Mouse (Mus musculus): ENCODE data around the gene Olfr90. TPM values are rescaled to one million over a fixed set of nuclear protein-coding genes. Genes with fewer than 3 reads are reported as not detected.

Gene Olfr90
- total and polyA plus RNA-seq, 2 experiments = not detected

- H3K36me3 ChIP-seq (ENCODE audit: control insufficient read depth, insufficient read depth, low read length) = no peaks in the 10 kb centered on the region
- H3K4me1 ChIP-seq (ENCODE audit: control insufficient read depth, insufficient read depth, low read length) = peaks cover 8% of the 10 kb centered on the region
- no peak overlapping the region for H3K9ac ChIP-seq (ENCODE audit: low read depth, low read length)
- peak; percentile 18; the same call in 1 of the 2 replicates for TF ChIP-seq CTCF (IDR thresholded peaks at IDR 0.05; ENCODE audit: low read depth, low read length)
- no peak for TF ChIP-seq POLR2A (IDR thresholded peaks at IDR 0.05; ENCODE audit: extremely low read depth, insufficient read depth, low read length)
- H3K4me3 ChIP-seq (ENCODE audit: insufficient read depth, low read depth, low read length) = no peak overlapping the region
- peaks cover 33% of the 10 kb centered on the region for H3K27me3 ChIP-seq (ENCODE audit: control insufficient read depth, insufficient read depth, low read length)
- no peaks in the 10 kb centered on the region for H3K79me2 ChIP-seq (ENCODE audit: control insufficient read depth, insufficient read depth, low read length)
- peak; percentile 24 for DNase-seq (ENCODE audit: extremely low read depth, low read depth, low spot score)
- H3K27ac ChIP-seq (replicated peaks; ENCODE audit: insufficient read depth, low read depth, low read length) = no peak overlapping the region
- 32% methylated on average over 3 of the region's 3 CpGs for WGBS
These were observed 40.3 kb downstream of the Olfr90 start for GRCm38 (mm10) chr17:37047981-37048380.

DNA sequence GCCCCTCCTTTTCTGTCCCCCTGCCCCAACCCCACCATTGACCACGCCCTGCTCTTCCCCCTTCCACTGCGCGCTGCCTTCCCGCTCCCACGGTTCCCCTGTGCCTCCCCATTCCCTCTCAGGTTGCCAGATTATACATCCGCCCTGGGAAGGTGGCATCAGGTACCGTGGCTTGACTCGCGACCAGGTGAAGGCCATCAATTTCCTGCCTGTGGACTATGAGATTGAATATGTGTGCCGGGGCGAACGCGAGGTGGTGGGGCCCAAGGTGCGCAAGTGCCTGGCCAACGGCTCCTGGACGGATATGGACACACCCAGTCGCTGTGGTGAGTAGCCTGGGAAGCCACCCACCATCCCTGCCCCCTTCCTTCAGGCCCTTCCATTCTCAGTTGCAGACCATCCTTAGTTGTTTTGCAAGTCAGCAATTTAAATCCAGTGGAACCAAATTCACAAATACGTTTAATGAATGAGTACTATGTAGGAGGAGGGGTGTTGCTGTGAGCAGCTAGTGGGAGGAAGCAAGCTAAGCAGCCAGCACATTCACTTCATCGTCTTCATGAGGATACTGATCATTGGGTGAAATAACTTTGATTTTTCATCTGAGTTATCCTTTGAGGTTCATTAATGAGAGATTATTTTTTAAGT, 40.8 kb downstream of the Olfr90 start:
- TF ChIP-seq CTCF (IDR thresholded peaks at IDR 0.05; ENCODE audit: low read depth, low read length) = no peak
- no peak for TF ChIP-seq POLR2A (IDR thresholded peaks at IDR 0.05; ENCODE audit: extremely low read depth, insufficient read depth, low read length)
- H3K4me3 ChIP-seq (ENCODE audit: insufficient read depth, low read depth, low read length) = no peak overlapping the region
- no peak for DNase-seq (ENCODE audit: extremely low read depth, low read depth, low spot score)
- H3K4me1 ChIP-seq (ENCODE audit: control insufficient read depth, insufficient read depth, low read length) = peaks cover 8% of the 10 kb centered on the region
- no peak overlapping the region for H3K27ac ChIP-seq (replicated peaks; ENCODE audit: insufficient read depth, low read depth, low read length)
- no peaks in the 10 kb centered on the region for H3K36me3 ChIP-seq (ENCODE audit: control insufficient read depth, insufficient read depth, low read length)
- H3K27me3 ChIP-seq (ENCODE audit: control insufficient read depth, insufficient read depth, low read length) = peaks cover 33% of the 10 kb centered on the region
- no peaks in the 10 kb centered on the region for H3K79me2 ChIP-seq (ENCODE audit: control insufficient read depth, insufficient read depth, low read length)
- H3K9ac ChIP-seq (ENCODE audit: low read depth, low read length) = no peak overlapping the region
- 37% methylated on average over 19 of the region's 19 CpGs for WGBS

DNA sequence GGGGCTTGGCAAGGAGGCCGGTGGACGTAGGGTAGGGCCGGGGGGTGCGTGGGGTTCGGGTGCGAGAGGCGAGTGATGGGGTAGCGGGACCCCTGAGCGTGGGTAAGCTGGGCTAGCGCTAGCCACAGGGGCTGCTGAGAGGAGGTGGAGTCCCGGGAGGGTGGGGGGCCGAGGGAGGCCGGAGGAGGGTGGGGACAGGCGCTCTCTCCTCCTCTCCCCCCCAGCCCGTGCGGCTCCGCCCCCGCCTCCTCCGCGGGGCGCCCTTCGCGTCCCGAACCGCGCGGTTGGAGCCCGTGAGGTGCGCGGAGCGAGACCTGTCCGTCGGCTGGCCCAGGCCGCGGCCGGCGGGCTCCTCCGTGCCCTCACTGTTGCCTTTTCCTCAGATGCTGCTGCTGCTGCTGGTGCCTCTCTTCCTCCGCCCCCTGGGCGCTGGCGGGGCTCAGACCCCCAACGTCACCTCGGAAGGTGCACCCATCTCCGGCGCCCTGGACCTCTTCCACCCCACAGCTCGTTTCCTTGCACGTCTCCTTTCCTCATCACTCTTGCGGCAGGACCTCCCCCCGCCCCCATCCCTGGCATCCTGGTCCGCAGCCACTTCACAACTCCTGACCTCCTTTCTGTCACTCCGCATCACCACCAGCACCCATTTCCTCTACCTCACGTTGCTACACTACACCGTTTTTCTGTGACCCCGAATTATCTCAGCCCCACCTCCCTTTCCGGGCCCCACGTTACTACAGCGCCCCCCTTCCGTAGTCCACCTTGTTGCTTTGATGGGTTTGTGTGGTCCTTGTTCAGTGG, 41.8 kb downstream of the Olfr90 start:
- peaks cover 33% of the 10 kb centered on the region for H3K27me3 ChIP-seq (ENCODE audit: control insufficient read depth, insufficient read depth, low read length)
- no peak for TF ChIP-seq CTCF (IDR thresholded peaks at IDR 0.05; ENCODE audit: low read depth, low read length)
- no peak for TF ChIP-seq POLR2A (IDR thresholded peaks at IDR 0.05; ENCODE audit: extremely low read depth, insufficient read depth, low read length)
- no peaks in the 10 kb centered on the region for H3K36me3 ChIP-seq (ENCODE audit: control insufficient read depth, insufficient read depth, low read length)
- WGBS = 4% methylated on average over 49 of the region's 58 CpGs
- peaks cover 8% of the 10 kb centered on the region for H3K4me1 ChIP-seq (ENCODE audit: control insufficient read depth, insufficient read depth, low read length)
- peak overlapping the region; percentile 79 for H3K9ac ChIP-seq (ENCODE audit: low read depth, low read length)
- H3K4me3 ChIP-seq (ENCODE audit: insufficient read depth, low read depth, low read length) = peak overlapping the region; percentile 68
- H3K79me2 ChIP-seq (ENCODE audit: control insufficient read depth, insufficient read depth, low read length) = no peaks in the 10 kb centered on the region
- no peak overlapping the region for H3K27ac ChIP-seq (replicated peaks; ENCODE audit: insufficient read depth, low read depth, low read length)
- DNase-seq (ENCODE audit: extremely low read depth, low read depth, low spot score) = no peak

DNA sequence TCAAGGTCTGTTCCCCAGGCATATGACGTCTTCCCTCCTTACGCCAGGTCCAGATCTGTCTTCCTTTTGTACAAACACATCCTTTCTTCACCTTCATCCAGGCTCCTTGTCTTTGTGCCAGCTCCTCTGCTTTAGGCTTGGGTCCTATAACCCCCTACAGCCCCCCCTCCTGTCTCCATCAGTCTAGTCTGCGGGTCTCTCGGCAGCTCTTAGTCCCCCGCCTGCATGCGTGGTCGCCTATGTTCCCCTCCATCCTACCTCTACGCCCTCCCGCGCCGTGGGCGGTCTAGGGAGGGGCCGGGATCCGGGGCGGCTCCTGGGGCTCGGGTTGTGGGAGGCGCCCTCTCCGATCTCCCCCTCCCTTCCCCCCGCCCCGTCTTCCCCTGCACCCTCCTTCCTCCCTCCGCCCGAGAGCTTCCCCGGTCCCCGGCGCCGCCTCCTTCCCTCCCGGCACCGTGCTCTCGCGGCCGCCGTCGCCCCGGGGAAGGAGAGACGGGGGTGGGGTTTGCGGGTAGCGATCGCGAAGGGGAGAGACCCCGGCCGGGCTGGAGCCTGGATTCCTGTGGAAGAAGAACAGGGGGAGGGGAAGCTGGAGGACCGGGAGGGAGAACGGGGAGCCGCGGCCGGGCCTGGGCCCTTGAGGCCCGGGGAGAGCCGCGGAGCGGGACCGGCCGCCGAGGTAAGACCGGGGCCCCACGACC, 42.5 kb downstream of the Olfr90 start, which contains the start of gene Gabbr1:
Gene Gabbr1, plus strand, starts transcription at position 356 of the 701 bp plus-strand sequence.
- DNase-seq (ENCODE audit: extremely low read depth, low read depth, low spot score) = no peak
- Histone ChIP-seq H3K36me3 (ENCODE audit: control insufficient read depth, insufficient read depth, low read length) (no peaks in the 10 kb centered on the region), H3K27me3 (ENCODE audit: control insufficient read depth, insufficient read depth, low read length) (peaks cover 27% of the 10 kb centered on the region), H3K9ac (ENCODE audit: low read depth, low read length) (peak within 1 kb of the TSS; percentile 79), H3K4me3 (ENCODE audit: insufficient read depth, low read depth, low read length) (peak within 1 kb of the TSS; percentile 68), H3K79me2 (ENCODE audit: control insufficient read depth, insufficient read depth, low read length) (no peaks in the 10 kb centered on the region), H3K4me1 (ENCODE audit: control insufficient read depth, insufficient read depth, low read length) (peaks cover 8% of the 10 kb centered on the region), H3K27ac (replicated peaks; ENCODE audit: insufficient read depth, low read depth, low read length) (no peak within 1 kb of the TSS)
- TF ChIP-seq POLR2A (IDR thresholded peaks at IDR 0.05; ENCODE audit: extremely low read depth, insufficient read depth, low read length) (0 out of 2 replicates have a peak, but pooled peaks have one; percentile 4), CTCF (IDR thresholded peaks at IDR 0.05; ENCODE audit: low read depth, low read length) (no peak)
- 4% methylated on average over 43 of the region's 55 CpGs for WGBS

GRCm38 (mm10) chr17:37044651-37045244, 43.6 kb downstream of the Olfr90 start:
- peak; percentile 53 for DNase-seq (ENCODE audit: extremely low read depth, low read depth, low spot score)
- H3K4me1 ChIP-seq (ENCODE audit: control insufficient read depth, insufficient read depth, low read length) = peaks cover 6% of the 10 kb centered on the region
- 52% methylated on average over 7 of the region's 7 CpGs for WGBS
- no peak overlapping the region for H3K9ac ChIP-seq (ENCODE audit: low read depth, low read length)
- H3K79me2 ChIP-seq (ENCODE audit: control insufficient read depth, insufficient read depth, low read length) = no peaks in the 10 kb centered on the region
- H3K4me3 ChIP-seq (ENCODE audit: insufficient read depth, low read depth, low read length) = no peak overlapping the region
- no peaks in the 10 kb centered on the region for H3K36me3 ChIP-seq (ENCODE audit: control insufficient read depth, insufficient read depth, low read length)
- no peak for TF ChIP-seq POLR2A (IDR thresholded peaks at IDR 0.05; ENCODE audit: extremely low read depth, insufficient read depth, low read length)
- TF ChIP-seq CTCF (IDR thresholded peaks at IDR 0.05; ENCODE audit: low read depth, low read length) = no peak
- H3K27ac ChIP-seq (replicated peaks; ENCODE audit: insufficient read depth, low read depth, low read length) = no peak overlapping the region
- peaks cover 16% of the 10 kb centered on the region for H3K27me3 ChIP-seq (ENCODE audit: control insufficient read depth, insufficient read depth, low read length)

Data from liver, adult 2 months (tissue).